Mouse (Mus musculus) embryonic fibroblast, embryonic 13.5 days (primary cell): Measurements from ENCODE around the gene Hexdc.

ENCODE experiments used
- CTCF ChIP-seq: IDR thresholded peaks from 2 replicates; pipeline ENCODE4 v1.5.1; 2011; ENCODE audit warnings: mild to moderate bottlenecking, control low read depth, low read length, moderate library complexity, borderline replicate concordance; ENCODE audit not compliant: insufficient read depth
- POLR2A ChIP-seq: IDR thresholded peaks from 2 replicates; pipeline ENCODE4 v1.6.1; 2011; ENCODE audit warnings: low read depth, mild to moderate bottlenecking, control low read depth, low read length, moderate library complexity

GRCm38 (mm10) chr11:121173203-121173602 lies 31.0 kb upstream of the Hexdc start:
- TF ChIP-seq POLR2A, result no peak
- no peak for TF ChIP-seq CTCF
